ENCODE assay signal across 28 mouse cellular contexts in the genomic region with DNA sequence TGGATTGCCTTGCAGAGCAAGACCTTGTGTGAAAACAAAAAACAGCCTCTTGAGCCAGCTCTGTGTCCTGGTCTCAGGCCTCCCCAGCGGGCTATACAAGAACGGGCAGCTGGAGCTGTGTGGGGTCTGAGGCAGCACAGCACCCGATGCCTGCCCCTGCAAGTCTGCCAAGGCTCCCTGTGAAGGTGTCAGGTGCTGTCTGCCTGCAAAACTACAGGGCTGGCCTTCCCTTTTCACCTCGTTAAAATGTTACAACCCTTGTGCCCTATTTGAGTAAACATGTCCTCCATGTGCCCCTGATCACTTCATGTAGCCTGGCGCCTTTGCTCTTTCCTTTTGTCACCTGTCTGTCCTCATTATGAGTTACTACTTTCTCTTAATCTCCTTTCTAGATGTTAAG. TPM values are rescaled to one million over a fixed set of nuclear protein-coding genes. Genes with fewer than 3 reads are reported as not detected.
DNase-seq lines count a peak whose midpoint lies in the region; ATAC-seq and TF ChIP-seq lines count a peak whose summit lies in the region.
"Had no signal": no experiment of that assay in that cellular context is flagged by ENCODE, and none has a peak within 500 bp of the region (broad histone marks: within the 10 kb centered on the region; RNA-seq: fewer than 3 reads in every experiment).

No protein-coding gene starts in this region.

- H3K36me3 ChIP-seq in kidney, adult 2 months (ENCODE audit: control insufficient read depth, insufficient read depth, low read length), result peaks cover 6% of the 10 kb centered on the region
- peaks cover 81% of the 10 kb centered on the region for H3K36me3 ChIP-seq in kidney, embryonic 14.5 days (ENCODE audit: control insufficient read depth, insufficient read depth, low read length)
- peaks cover 38% of the 10 kb centered on the region for H3K36me3 ChIP-seq in stomach, embryonic 15.5 days
- no peaks in the 10 kb centered on the region; the same call in 1 of the 2 replicates for H3K36me3 ChIP-seq in stomach, postnatal 0 days (ENCODE audit: control insufficient read depth, insufficient read depth, low read length)

- WGBS in kidney, adult 2 months, result 72% methylated on average over 5 of the region's 5 CpGs
- WGBS in kidney, embryonic 14.5 days, result 83% methylated on average over 5 of the region's 5 CpGs
- 62% methylated on average over 5 of the region's 5 CpGs for WGBS in stomach, embryonic 15.5 days
- 49% methylated on average over 5 of the region's 5 CpGs for WGBS in stomach, postnatal 0 days

- H3K27ac ChIP-seq in kidney, adult 2 months (ENCODE audit: insufficient read depth, low read depth, low read length), result no peak overlapping the region
- H3K27ac ChIP-seq in kidney, embryonic 14.5 days (ENCODE audit: low read depth, low read length), result no peak overlapping the region
- H3K27ac ChIP-seq in stomach, embryonic 15.5 days, result no peak overlapping the region
- no peak overlapping the region for H3K27ac ChIP-seq in stomach, postnatal 0 days (replicated peaks)
- H3K27ac ChIP-seq: forebrain, embryonic 13.5 days; heart, adult 2 months; hindbrain, embryonic 10.5 days; hindbrain, embryonic 15.5 days; kidney, postnatal 0 days; layer of hippocampus, adult 2 months; left cerebral cortex, adult 2 months; liver, embryonic 15.5 days; lung, embryonic 15.5 days; midbrain, embryonic 12.5 days; neural tube, embryonic 13.5 days had no signal

- no peak overlapping the region for H3K9ac ChIP-seq in kidney, embryonic 14.5 days (ENCODE audit: low read depth, low read length)
- H3K9ac ChIP-seq in stomach, embryonic 15.5 days, result no peak overlapping the region
- no peak overlapping the region for H3K9ac ChIP-seq in stomach, postnatal 0 days (ENCODE audit: low read length)
- H3K9ac ChIP-seq: forebrain, embryonic 13.5 days; hindbrain, embryonic 15.5 days; liver, embryonic 15.5 days; lung, embryonic 15.5 days; midbrain, embryonic 12.5 days; neural tube, embryonic 13.5 days had no signal

- no peaks in the 10 kb centered on the region for H3K27me3 ChIP-seq in kidney, adult 2 months (replicated peaks; ENCODE audit: control insufficient read depth, insufficient read depth, low read length)
- H3K27me3 ChIP-seq in kidney, embryonic 14.5 days (ENCODE audit: control insufficient read depth, insufficient read depth, low read length), result no peaks in the 10 kb centered on the region
- no peaks in the 10 kb centered on the region for H3K27me3 ChIP-seq in stomach, embryonic 15.5 days (replicated peaks)
- no peaks in the 10 kb centered on the region for H3K27me3 ChIP-seq in stomach, postnatal 0 days (ENCODE audit: control insufficient read depth, insufficient read depth, low read length)
- H3K27me3 ChIP-seq: forebrain, embryonic 13.5 days; hindbrain, embryonic 15.5 days; liver, embryonic 15.5 days; lung, embryonic 15.5 days; midbrain, embryonic 12.5 days; neural tube, embryonic 13.5 days had no signal

- no peaks in the 10 kb centered on the region for H3K9me3 ChIP-seq in kidney, embryonic 14.5 days (ENCODE audit: control insufficient read depth, low read length)
- no peaks in the 10 kb centered on the region for H3K9me3 ChIP-seq in stomach, embryonic 15.5 days
- no peaks in the 10 kb centered on the region for H3K9me3 ChIP-seq in stomach, postnatal 0 days (ENCODE audit: control insufficient read depth, low read length)
- H3K9me3 ChIP-seq: forebrain, embryonic 13.5 days; hindbrain, embryonic 10.5 days; hindbrain, embryonic 15.5 days; liver, embryonic 15.5 days; lung, embryonic 15.5 days; midbrain, embryonic 12.5 days; neural tube, embryonic 13.5 days had no signal

- ATAC-seq in kidney, embryonic 14.5 days (ENCODE audit: low FRiP score, low TSS enrichment), result no peak
- ATAC-seq in stomach, embryonic 15.5 days (ENCODE audit: insufficient read depth, low FRiP score, low read depth), result 0 out of 2 replicates have a peak, but pooled peaks have one; percentile 14
- no peak for ATAC-seq in stomach, postnatal 0 days (ENCODE audit: low FRiP score, low TSS enrichment)
- no peak for ATAC-seq in megakaryocyte-erythroid progenitor cell, adult 5-6 weeks (replicated peaks; ENCODE audit: low FRiP score, low TSS enrichment, poor library complexity, severe bottlenecking)
- ATAC-seq: forebrain, embryonic 13.5 days; inflammation-experienced regulatory T-cells, adult 6 months had no signal

- H3K4me3 ChIP-seq in kidney, adult 2 months (ENCODE audit: insufficient read depth, low read depth, low read length), result no peak overlapping the region
- H3K4me3 ChIP-seq in kidney, embryonic 14.5 days (ENCODE audit: low read length), result no peak overlapping the region
- H3K4me3 ChIP-seq in stomach, embryonic 15.5 days (replicated peaks), result no peak overlapping the region
- no peak overlapping the region for H3K4me3 ChIP-seq in stomach, postnatal 0 days (ENCODE audit: low read depth, low read length)
- H3K4me3 ChIP-seq: forebrain, embryonic 13.5 days; heart, adult 2 months; hindbrain, embryonic 10.5 days; hindbrain, embryonic 15.5 days; layer of hippocampus, adult 2 months; left cerebral cortex, adult 2 months; liver, embryonic 15.5 days; lung, embryonic 15.5 days; midbrain, embryonic 12.5 days; neural tube, embryonic 13.5 days had no signal

- TF ChIP-seq EP300 in stomach, postnatal 0 days (optimal IDR thresholded peaks at IDR 0.05), result no peak

- H3K4me1 ChIP-seq in kidney, adult 2 months (ENCODE audit: control insufficient read depth, insufficient read depth, low read length), result 0 out of 2 replicates have a peak, but pooled peaks cover 3% of the 10 kb centered on the region
- no peaks in the 10 kb centered on the region for H3K4me1 ChIP-seq in kidney, embryonic 14.5 days (ENCODE audit: control insufficient read depth, insufficient read depth, low read length)
- no peaks in the 10 kb centered on the region for H3K4me1 ChIP-seq in stomach, embryonic 15.5 days
- no peaks in the 10 kb centered on the region for H3K4me1 ChIP-seq in stomach, postnatal 0 days (replicated peaks; ENCODE audit: control insufficient read depth, insufficient read depth)
- H3K4me1 ChIP-seq: forebrain, embryonic 13.5 days; hindbrain, embryonic 15.5 days; liver, embryonic 15.5 days; lung, embryonic 15.5 days; midbrain, embryonic 12.5 days; neural tube, embryonic 13.5 days had no signal

- TF ChIP-seq CTCF in kidney, adult 2 months (conservative IDR thresholded peaks at IDR 0.05; ENCODE audit: insufficient read depth, insufficient read length, low read depth, low read length), result no peak
- no peak for TF ChIP-seq CTCF in stomach, postnatal 0 days (IDR thresholded peaks at IDR 0.05; ENCODE audit: low read depth)

- H3K4me2 ChIP-seq in kidney, embryonic 14.5 days (replicated peaks; ENCODE audit: low read depth, low read length), result no peak overlapping the region
- no peak overlapping the region for H3K4me2 ChIP-seq in stomach, embryonic 15.5 days
- no peak overlapping the region for H3K4me2 ChIP-seq in stomach, postnatal 0 days (replicated peaks; ENCODE audit: low read depth)
- H3K4me2 ChIP-seq: forebrain, embryonic 13.5 days; hindbrain, embryonic 15.5 days; liver, embryonic 15.5 days; lung, embryonic 15.5 days; midbrain, embryonic 12.5 days; neural tube, embryonic 13.5 days had no signal

- no peak for TF ChIP-seq POLR2A in kidney, adult 2 months (IDR thresholded peaks at IDR 0.05; ENCODE audit: low read depth, low read length)

- peak; percentile 76 for DNase-seq in kidney, adult 2 months
- DNase-seq in stomach, postnatal 0 days (ENCODE audit: low spot score), result no peak
- peak; percentile 39 for DNase-seq in kidney, postnatal 10 days
- DNase-seq in urinary bladder, postnatal 4 days (ENCODE audit: low spot score in 2 of 2), result no peak
- DNase-seq: adrenal gland, postnatal 14 days; B cell, adult 2 months; cerebellum, adult 11 months; cerebellum, adult 9-10 months; cerebellum, postnatal 36 days; gastrocnemius, postnatal 25 days; heart, adult 2 months; heart, postnatal 14 days; right cerebral cortex, postnatal 4 days; thymus, postnatal 14 days had no signal

RNA-seq across cellular contexts. Expression of a gene that starts 8.9 kb away (rescaled TPM):
- 0.37 and 0.41 TPM in 2 replicates for polyA plus RNA-seq in kidney, adult 2 months (2012; rRNA removed)
- 0.69 and 0.89 TPM in 2 replicates for polyA plus RNA-seq in kidney, embryonic 14.5 days (2014; fragmentation: Nextera tagmentation; extraction: Ambion mirVana)
- 0.63 and 0.64 TPM in 2 replicates for polyA plus RNA-seq in stomach, embryonic 15.5 days (2015; fragmentation: Nextera tagmentation; extraction: Ambion mirVana)
- 0.23 and 0.27 TPM in 2 replicates for polyA plus RNA-seq in stomach, postnatal 0 days (2015; fragmentation: Nextera tagmentation; extraction: Ambion mirVana)
- total RNA-seq in megakaryocyte-erythroid progenitor cell, adult 5-6 weeks (2014; fragmentation: Nextera tagmentation), result 1.7 TPM in 2 replicates
- total RNA-seq in megakaryocyte-erythroid progenitor cell, adult 5-6 weeks (2017), result 1.5 and 1.8 TPM in 2 replicates

RNA-seq across cellular contexts. Expression of a gene that starts 31.2 kb away (rescaled TPM):
- polyA plus RNA-seq in kidney, adult 2 months (2012; rRNA removed), result 6.4 and 7.1 TPM in 2 replicates
- polyA plus RNA-seq in kidney, embryonic 14.5 days (2014; fragmentation: Nextera tagmentation; extraction: Ambion mirVana), result 0.24 and 0.50 TPM in 2 replicates
- polyA plus RNA-seq in stomach, embryonic 15.5 days (2015; fragmentation: Nextera tagmentation; extraction: Ambion mirVana), result 0.86 and 1.4 TPM in 2 replicates
- polyA plus RNA-seq in stomach, postnatal 0 days (2015; fragmentation: Nextera tagmentation; extraction: Ambion mirVana), result 0.59 and 0.92 TPM in 2 replicates
- not detected in 2 replicates for total RNA-seq in megakaryocyte-erythroid progenitor cell, adult 5-6 weeks (2014; fragmentation: Nextera tagmentation)
- total RNA-seq in megakaryocyte-erythroid progenitor cell, adult 5-6 weeks (2017), result 3.8 TPM in 1 of 2 replicates, not detected in the other

Comparison
In these comparisons a context has a peak if more than half of its experiments do, and no peak if none do; other contexts are left out.
1. DNase-seq: peak in kidney, adult 2 months (single experiment) and kidney, postnatal 10 days (single experiment); none in stomach, postnatal 0 days (single experiment) and urinary bladder, postnatal 4 days (0 of 2).